Mouse (Mus musculus) megakaryocyte-erythroid progenitor cell, adult 5-6 weeks (primary cell): ENCODE data around the gene Slc35d3. TPM values are rescaled to one million over a fixed set of nuclear protein-coding genes. Genes with fewer than 3 reads are reported as not detected.
A peak's percentile ranks its signal among the peaks of the same experiment; 100 is the strongest.

Experiments used
- ATAC-seq: replicated peaks from 2 replicates; pipeline ENCODE4 v1.8.0; 2016; ENCODE audit warnings: mild to moderate bottlenecking, inconsistent platforms; ENCODE audit not compliant: severe bottlenecking, poor library complexity, low FRiP score, low TSS enrichment
- total RNA-seq, 2 experiments: library from RNA; stranded (forward) in 1 of 2; stranded (reverse) in 1 of 2; fragments of 200-1000, 215-1000 nt in 1 of 2; fragments of >200 nt in 1 of 2; fragmentation: Nextera tagmentation in 1 of 2; gene quantifications; 2 replicates each; pipeline ENCODE4 v1.2.3; 2014 to 2017

Slc35d3 gene
- total RNA-seq, 2 experiments from 2014 or later = 0.14 to 0.72 TPM

GRCm38 (mm10) chr10:19848928-19849770 is 2.1 kb downstream of the Slc35d3 start:
- no peak for ATAC-seq

GRCm38 (mm10) chr10:19839836-19840235 is 11.4 kb downstream of the Slc35d3 start:
- ATAC-seq = no peak

GRCm38 (mm10) chr10:19835887-19836710 is 15.2 kb downstream of the Slc35d3 start:
- no peak for ATAC-seq

- ATAC-seq = no peak
Observed at GRCm38 (mm10) chr10:19834222-19834621, 17.0 kb downstream of the Slc35d3 start.

- ATAC-seq = no peak
Observed at GRCm38 (mm10) chr10:19831072-19831849, 20.0 kb downstream of the Slc35d3 start.

- ATAC-seq = peak; percentile 68
Observed at GRCm38 (mm10) chr10:19820986-19821385, 30.3 kb downstream of the Slc35d3 start.

- ATAC-seq = no peak
Observed at GRCm38 (mm10) chr10:19818723-19819355, 32.4 kb downstream of the Slc35d3 start.

- ATAC-seq = peak; percentile 54; the same call in 1 of the 2 replicates
Observed at GRCm38 (mm10) chr10:19815371-19815770, 35.9 kb downstream of the Slc35d3 start.

- ATAC-seq = peak; percentile 58; the same call in 1 of the 2 replicates
Observed at GRCm38 (mm10) chr10:19811436-19812172, 39.7 kb downstream of the Slc35d3 start.

- ATAC-seq = no peak
Observed at GRCm38 (mm10) chr10:19804763-19805162, 46.5 kb downstream of the Slc35d3 start.

- ATAC-seq = no peak; the same call in 1 of the 2 replicates
Observed at GRCm38 (mm10) chr10:19802958-19803357, 48.3 kb downstream of the Slc35d3 start.

Other genes starting within 250 kb of the Slc35d3 start
- not detected in 2 replicates for gene Il22ra2, start 229.5 kb downstream of the Slc35d3 start, total RNA-seq (2014; fragmentation: Nextera tagmentation)
- gene Il22ra2, start 229.5 kb downstream of the Slc35d3 start, total RNA-seq (2017) = 0.11 TPM in 1 of 2 replicates, not detected in the other
- not detected in 2 replicates for gene Il20ra, start 138.9 kb downstream of the Slc35d3 start, total RNA-seq (2014; fragmentation: Nextera tagmentation)
- not detected in 2 replicates for gene Il20ra, start 138.9 kb downstream of the Slc35d3 start, total RNA-seq (2017)
- gene Pex7, start 56.2 kb upstream of the Slc35d3 start, total RNA-seq (2014; fragmentation: Nextera tagmentation) = 21.9 and 28.2 TPM in 2 replicates
- 16.0 and 20.9 TPM in 2 replicates for gene Pex7, start 56.2 kb upstream of the Slc35d3 start, total RNA-seq (2017)
- 2.8 and 12.8 TPM in 2 replicates for gene Map3k5, start 83.0 kb upstream of the Slc35d3 start, total RNA-seq (2014; fragmentation: Nextera tagmentation)
- gene Map3k5, start 83.0 kb upstream of the Slc35d3 start, total RNA-seq (2017) = 4.2 and 5.9 TPM in 2 replicates